Mouse (Mus musculus) thymus, postnatal 10 days (tissue): Measurements from ENCODE around the gene Babam2.
A peak's percentile ranks its signal among the peaks of the same experiment; 100 is the strongest.

Source experiments
- DNase-seq, 2 experiments: peaks; one replicate each; pipeline ENCODE4 v3.0.0; 2021; ENCODE audit warnings: low spot score in 2 of 2

Babam2 gene

DNA sequence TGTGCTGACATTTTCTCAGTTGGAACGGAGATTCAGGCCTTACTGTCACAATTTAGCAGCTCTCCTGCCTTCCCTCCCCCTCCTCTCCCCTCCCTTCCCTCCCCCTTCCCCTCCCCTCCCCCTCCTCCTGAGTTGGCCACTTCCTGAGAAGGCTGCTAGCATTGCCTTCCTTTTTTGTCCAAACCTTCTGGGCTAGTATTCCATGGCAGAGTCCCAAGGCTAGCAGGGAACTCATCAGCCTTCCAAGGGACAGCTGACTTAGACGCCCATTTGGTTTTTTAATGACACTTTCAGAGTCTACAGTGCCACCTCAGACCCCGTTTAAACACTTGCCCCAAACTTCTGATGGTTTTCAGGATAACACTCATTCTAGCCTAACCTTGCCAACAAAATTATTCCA, 430.4 kb downstream of the Babam2 start:
- DNase-seq = no peak

DNA sequence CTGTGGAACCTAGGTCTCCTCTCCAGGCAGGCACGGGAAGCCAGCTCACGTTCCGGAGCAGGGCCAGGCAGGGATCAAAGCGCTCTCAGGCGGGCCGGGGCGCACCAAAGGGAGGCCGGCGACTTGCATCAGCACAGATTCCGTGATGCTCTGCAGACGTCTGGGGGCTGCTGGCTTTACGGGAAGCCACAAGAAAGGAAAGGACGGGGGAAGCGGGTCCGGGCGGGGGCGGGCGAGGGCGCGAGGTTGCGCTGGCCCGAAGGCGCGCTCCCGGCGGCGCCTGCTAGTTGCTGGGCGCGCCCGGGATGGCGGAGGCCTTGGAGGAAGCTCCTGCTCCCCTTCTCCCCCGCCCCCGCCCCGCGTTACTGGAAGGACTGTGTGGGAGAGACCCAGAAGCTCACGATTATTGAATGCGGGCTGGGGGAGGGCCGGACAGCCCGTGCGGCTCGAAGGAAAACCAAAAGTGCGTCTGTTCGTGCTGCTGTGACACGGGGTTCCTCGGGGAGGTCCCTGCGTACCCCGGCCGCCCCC, 435.6 kb downstream of the Babam2 start:
- peak in 1 of 2 experiments; percentile 19 for DNase-seq

DNA sequence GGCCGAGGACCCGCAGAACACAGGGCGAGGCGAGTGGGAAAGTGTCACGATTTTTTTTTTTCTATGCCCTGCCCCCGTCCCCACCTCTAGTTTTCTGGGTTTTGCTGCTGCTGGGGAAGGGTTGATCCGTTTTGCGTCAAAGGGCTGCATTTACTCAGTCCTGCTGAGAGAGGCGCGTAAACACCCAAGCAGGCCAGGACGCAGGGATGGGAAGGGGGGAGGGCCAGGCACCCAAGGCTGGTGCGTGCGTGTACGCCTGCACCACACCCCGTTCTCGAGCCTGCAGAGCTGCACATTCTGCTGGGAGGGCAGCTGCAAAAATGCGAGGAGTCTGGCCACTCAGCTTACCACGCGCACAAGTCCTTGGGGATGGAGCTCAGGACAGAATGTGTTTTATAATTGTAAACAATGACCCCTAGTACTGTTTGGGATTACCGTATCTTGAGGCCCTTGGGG, 436.1 kb downstream of the Babam2 start:
- DNase-seq = peak in 1 of 2 experiments; percentile 11

DNA sequence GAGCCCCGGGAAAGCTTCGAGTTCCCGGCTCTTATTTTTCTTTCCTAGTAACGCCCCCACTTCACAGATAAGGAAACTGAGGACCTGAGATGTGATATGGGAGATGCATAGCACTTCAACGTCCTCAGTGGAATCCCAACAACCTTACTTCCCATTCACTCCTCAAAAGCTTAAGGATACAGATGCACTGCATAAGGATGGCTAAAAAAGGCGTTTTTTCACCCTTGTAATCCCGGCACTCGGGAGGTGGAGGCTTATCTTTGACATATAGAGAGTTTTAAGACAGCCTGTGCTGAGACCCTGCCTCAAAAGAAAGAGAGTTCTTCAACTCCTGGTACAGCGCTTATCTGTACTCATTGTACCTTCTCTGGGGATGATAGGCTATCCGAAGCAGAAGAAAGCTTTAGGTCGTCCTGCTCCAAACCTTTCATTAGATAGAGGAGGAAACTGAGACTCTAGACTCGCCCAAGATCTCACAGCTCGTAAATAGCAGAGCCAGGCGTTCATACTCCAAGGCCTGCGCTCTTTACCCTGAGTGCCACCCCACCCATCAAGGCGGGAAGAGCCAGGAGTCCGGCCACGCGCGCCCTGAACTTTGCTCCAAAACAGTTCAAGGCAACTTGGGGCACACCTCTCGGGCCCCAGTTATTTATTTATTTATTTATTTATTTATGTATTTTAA, 436.7 kb downstream of the Babam2 start:
- DNase-seq = no peak
